Mouse (Mus musculus) neural tube, embryonic 13.5 days (tissue): ENCODE results near the gene Kri1. TPM values are rescaled to one million over a fixed set of nuclear protein-coding genes. Genes with fewer than 3 reads are reported as not detected.

Experiments
- ATAC-seq: fragments of 200-750 bp; cut with Nextera tagmentation; 2 replicates; pipeline ENCODE4 v1.8.0; 2017; ENCODE audit warnings: low read depth, mild to moderate bottlenecking, moderate TSS enrichment, moderate library complexity
- H3K27ac ChIP-seq: fragments of 300-500 bp; sonication (generic); replicated peaks from 2 replicates; pipeline ENCODE4 v1.5.1; 2015; ENCODE audit warnings: moderate library complexity, mild to moderate bottlenecking, inconsistent platforms
- H3K27me3 ChIP-seq: fragments of 300-500 bp; sonication (generic); 2 replicates; pipeline ENCODE4 v1.6.1; 2015; ENCODE audit warnings: mild to moderate bottlenecking, inconsistent platforms
- H3K36me3 ChIP-seq: fragments of 300-500 bp; sonication (generic); 2 replicates; pipeline ENCODE4 v1.6.1; 2015; ENCODE audit warnings: mild to moderate bottlenecking, inconsistent platforms
- H3K4me1 ChIP-seq: fragments of 300-500 bp; sonication (generic); replicated peaks from 2 replicates; pipeline ENCODE4 v1.6.1; 2015; ENCODE audit warnings: inconsistent platforms
- H3K4me2 ChIP-seq: fragments of 300-500 bp; sonication (generic); 2 replicates; pipeline ENCODE4 v1.6.1; 2015; ENCODE audit warnings: inconsistent platforms, mild to moderate bottlenecking, moderate library complexity
- H3K4me3 ChIP-seq: fragments of 300-500 bp; sonication (generic); 2 replicates; pipeline ENCODE4 v1.5.1; 2015; ENCODE audit warnings: mild to moderate bottlenecking, inconsistent platforms
- H3K9ac ChIP-seq: fragments of 300-500 bp; sonication (generic); 2 replicates; pipeline ENCODE4 v1.6.1; 2015; ENCODE audit warnings: moderate library complexity, mild to moderate bottlenecking, inconsistent platforms
- H3K9me3 ChIP-seq: fragments of 300-500 bp; sonication (generic); 2 replicates; pipeline ENCODE4 v1.6.1; 2016; ENCODE audit warnings: inconsistent platforms
- WGBS: fragments of 180-500 bp; shearing (Covaris S2); methylation state at CpG from one replicate; pipeline ENCODE4 v1.1.7; 2015; 5-methylcytosine and 5-hydroxymethylcytosine counted together
- polyA plus RNA-seq: library from polyadenylated mRNA; unstranded; fragments of >200 nt; fragmentation: Nextera tagmentation; extraction: Ambion mirVana; gene quantifications from 2 replicates; pipeline ENCODE4 v1.2.1, GENCODE M21; 2015

The Kri1 gene
- polyA plus RNA-seq, 1 experiment from 2014 or later: 15.1 TPM

DNA sequence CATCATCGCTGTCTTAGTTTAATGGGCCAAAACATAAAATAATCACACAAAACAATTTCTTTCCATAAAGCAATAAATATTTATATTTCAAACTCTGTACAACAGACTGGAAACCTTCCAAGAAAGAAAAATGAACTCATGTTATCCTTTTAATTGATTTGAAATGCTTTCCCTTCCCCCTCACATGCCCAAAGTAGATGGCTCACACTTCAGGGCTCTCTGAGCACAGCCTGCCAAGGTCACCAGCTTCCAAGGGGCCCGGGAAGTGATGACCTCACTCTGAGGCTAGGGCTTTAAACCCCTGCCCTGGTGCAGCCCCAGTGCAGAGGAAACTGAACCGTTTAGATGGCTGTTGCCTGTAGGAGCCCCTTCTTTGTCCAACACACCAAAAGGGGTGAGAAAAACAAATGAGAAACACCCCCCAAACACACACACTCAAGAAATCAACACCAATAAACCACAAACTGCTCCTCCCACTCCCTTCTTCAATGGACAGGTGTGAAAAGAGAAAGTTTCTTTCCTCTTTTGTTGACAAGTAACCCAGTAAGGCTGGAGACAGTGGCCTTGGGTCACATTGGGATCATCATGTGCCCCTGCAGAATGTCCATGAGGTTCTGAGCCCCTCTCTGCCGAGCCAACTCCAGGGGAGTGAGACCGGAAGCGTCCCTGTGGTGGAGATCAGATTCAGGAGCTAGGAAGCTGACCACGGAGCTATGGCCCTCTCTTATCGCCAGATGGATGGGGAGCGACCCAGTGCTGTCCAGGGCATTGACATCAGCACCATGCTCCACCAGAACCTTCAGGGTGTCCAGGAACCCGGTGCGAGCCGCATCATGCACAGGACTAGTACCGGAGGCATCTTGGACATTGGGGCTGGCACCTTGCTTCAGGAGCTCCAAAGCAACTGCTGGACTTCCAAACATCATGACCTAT lies 901 bp upstream of the Kri1 start:
- Histone ChIP-seq H3K27ac (peak overlapping the region; percentile 89), H3K9me3 (no peaks in the 10 kb centered on the region), H3K4me2 (peak overlapping the region; percentile 86), H3K36me3 (peaks cover 18% of the 10 kb centered on the region), H3K4me1 (peaks cover 44% of the 10 kb centered on the region), H3K4me3 (peak overlapping the region; percentile 81), H3K27me3 (no peaks in the 10 kb centered on the region), H3K9ac (peak overlapping the region; percentile 80)
- ATAC-seq: no peak
- WGBS: 79% methylated on average over 13 of the region's 13 CpGs

DNA sequence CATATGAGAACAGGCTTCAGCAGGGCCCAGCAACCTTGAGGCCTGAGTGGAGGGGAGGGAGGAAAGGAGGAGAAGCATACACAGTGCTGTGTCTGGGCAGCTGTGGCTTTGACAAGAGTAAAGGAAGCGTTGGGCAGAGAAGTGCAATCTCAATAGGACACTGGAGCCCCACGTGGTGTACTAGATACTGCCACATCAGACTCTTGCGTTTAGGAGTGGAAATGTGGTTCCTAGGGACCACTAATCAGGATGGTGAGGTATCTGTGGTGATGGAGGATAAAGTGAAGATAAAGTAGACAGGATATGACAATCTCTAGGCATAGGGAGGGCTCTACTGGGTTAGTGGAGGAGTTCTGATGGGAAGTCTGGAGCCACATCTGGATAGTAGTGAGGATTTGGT lies 1.0 kb downstream of the Kri1 start:
- Histone ChIP-seq H3K27ac (peak overlapping the region; percentile 89), H3K27me3 (no peaks in the 10 kb centered on the region)

DNA sequence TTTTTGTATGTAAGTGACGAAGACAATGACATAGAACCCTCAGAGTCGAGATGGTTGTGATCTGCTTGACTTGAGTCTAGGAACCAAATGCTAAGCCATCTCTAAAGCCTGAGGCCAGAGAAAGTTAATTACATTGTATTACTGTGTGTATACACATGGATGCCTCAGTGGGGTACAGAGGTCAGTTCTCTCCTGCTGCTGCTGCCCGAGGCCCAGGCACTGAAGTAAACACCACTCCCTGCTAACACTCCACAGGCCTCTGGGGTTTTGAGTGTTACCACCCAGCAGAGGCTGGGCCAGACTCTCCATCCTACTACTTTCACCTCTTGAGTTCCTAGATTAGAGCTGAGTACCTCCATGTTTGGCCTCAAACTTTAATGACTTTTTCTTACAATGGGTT lies 3.8 kb downstream of the Kri1 start:
- Histone ChIP-seq H3K4me1 (peaks cover 25% of the 10 kb centered on the region), H3K36me3 (peaks cover 58% of the 10 kb centered on the region), H3K9ac (no peak overlapping the region), H3K27me3 (no peaks in the 10 kb centered on the region), H3K9me3 (no peaks in the 10 kb centered on the region), H3K4me2 (no peak overlapping the region), H3K4me3 (no peak overlapping the region), H3K27ac (no peak overlapping the region)
- WGBS: 88% methylated on average over 3 of the region's 3 CpGs
- ATAC-seq: no peak

More for the DNA sequence above, 1.0 kb downstream of the Kri1 start:
- WGBS: 65% methylated on average over 3 of the region's 3 CpGs
- peak overlapping the region; percentile 81 for H3K4me3 ChIP-seq
- no peaks in the 10 kb centered on the region for H3K9me3 ChIP-seq
- H3K4me2 ChIP-seq: peak overlapping the region; percentile 86
- H3K36me3 ChIP-seq: peaks cover 31% of the 10 kb centered on the region
- peaks cover 42% of the 10 kb centered on the region for H3K4me1 ChIP-seq
- ATAC-seq: no peak
- peak overlapping the region; percentile 80 for H3K9ac ChIP-seq

- Histone ChIP-seq H3K27ac (no peak overlapping the region), H3K4me2 (no peak overlapping the region), H3K9ac (no peak overlapping the region), H3K27me3 (no peaks in the 10 kb centered on the region), H3K4me3 (no peak overlapping the region), H3K9me3 (no peaks in the 10 kb centered on the region), H3K4me1 (peaks cover 21% of the 10 kb centered on the region), H3K36me3 (peaks cover 62% of the 10 kb centered on the region)
- WGBS: 90% methylated on average over 5 of the region's 5 CpGs
- ATAC-seq: no peak
These were observed 4.2 kb downstream of the Kri1 start for GRCm38 (mm10) chr9:21283591-21283990.

- H3K4me2 ChIP-seq: no peak overlapping the region
- H3K4me3 ChIP-seq: no peak overlapping the region
- H3K27me3 ChIP-seq: no peaks in the 10 kb centered on the region
- no peak for ATAC-seq
- no peaks in the 10 kb centered on the region for H3K4me1 ChIP-seq
- peaks cover 97% of the 10 kb centered on the region for H3K36me3 ChIP-seq
- no peaks in the 10 kb centered on the region for H3K9me3 ChIP-seq
- H3K9ac ChIP-seq: no peak overlapping the region
- H3K27ac ChIP-seq: no peak overlapping the region
- 94% methylated on average over 5 of the region's 5 CpGs for WGBS
These were observed 10.0 kb downstream of the Kri1 start for GRCm38 (mm10) chr9:21277776-21278175.

DNA sequence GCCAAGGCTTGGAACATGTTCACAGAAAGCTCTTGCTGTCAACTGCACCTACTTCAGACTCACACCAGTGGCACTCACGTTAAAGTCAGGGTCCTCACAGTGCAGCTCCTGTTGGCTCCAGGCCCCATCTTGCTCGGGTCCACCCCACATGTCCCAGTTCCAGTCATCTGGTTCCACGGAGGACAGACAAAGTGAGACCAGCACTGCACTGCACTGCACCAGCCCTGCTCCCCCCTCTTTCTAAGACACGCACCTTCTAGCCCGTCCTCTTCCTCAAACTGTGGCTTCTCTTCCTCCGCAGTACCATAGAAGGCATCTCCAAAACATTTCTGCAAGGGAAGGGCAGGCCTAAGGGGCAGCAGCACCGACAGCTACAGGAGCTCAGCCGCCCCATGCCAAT lies 11.5 kb downstream of the Kri1 start:
- no peak; the same call in 1 of the 2 replicates for ATAC-seq
- no peak overlapping the region for H3K4me2 ChIP-seq
- no peaks in the 10 kb centered on the region for H3K9me3 ChIP-seq
- H3K4me1 ChIP-seq: no peaks in the 10 kb centered on the region
- no peak overlapping the region for H3K4me3 ChIP-seq
- WGBS: 91% methylated on average over 8 of the region's 8 CpGs
- no peak overlapping the region for H3K9ac ChIP-seq
- no peaks in the 10 kb centered on the region for H3K27me3 ChIP-seq
- peaks cover 98% of the 10 kb centered on the region for H3K36me3 ChIP-seq
- H3K27ac ChIP-seq: no peak overlapping the region

DNA sequence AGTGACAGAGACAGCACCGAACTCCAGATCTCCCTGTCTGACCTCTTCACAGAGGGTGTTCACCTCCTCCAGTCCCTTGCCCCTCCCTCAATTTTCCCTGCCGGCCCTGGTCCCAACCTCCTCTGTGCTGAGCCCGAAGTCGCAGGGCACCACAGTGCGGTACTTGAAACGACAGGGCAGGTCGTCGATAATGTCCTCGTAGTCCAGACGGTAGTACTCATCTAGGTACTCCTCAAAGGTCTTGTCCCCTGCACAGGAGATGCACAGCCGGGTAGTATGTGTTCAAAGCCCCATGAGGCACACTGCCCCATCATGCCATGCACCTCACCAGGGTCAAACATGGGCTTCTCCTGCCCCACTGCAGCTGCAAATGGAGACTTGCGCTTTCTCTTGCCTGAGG lies 12.0 kb downstream of the Kri1 start:
- H3K4me1 ChIP-seq: no peaks in the 10 kb centered on the region
- no peaks in the 10 kb centered on the region for H3K9me3 ChIP-seq
- H3K4me2 ChIP-seq: no peak overlapping the region
- no peak overlapping the region for H3K9ac ChIP-seq
- H3K27me3 ChIP-seq: no peaks in the 10 kb centered on the region
- no peak overlapping the region for H3K4me3 ChIP-seq
- no peak for ATAC-seq
- WGBS: 89% methylated on average over 12 of the region's 12 CpGs
- H3K27ac ChIP-seq: no peak overlapping the region
- H3K36me3 ChIP-seq: peaks cover 98% of the 10 kb centered on the region

DNA sequence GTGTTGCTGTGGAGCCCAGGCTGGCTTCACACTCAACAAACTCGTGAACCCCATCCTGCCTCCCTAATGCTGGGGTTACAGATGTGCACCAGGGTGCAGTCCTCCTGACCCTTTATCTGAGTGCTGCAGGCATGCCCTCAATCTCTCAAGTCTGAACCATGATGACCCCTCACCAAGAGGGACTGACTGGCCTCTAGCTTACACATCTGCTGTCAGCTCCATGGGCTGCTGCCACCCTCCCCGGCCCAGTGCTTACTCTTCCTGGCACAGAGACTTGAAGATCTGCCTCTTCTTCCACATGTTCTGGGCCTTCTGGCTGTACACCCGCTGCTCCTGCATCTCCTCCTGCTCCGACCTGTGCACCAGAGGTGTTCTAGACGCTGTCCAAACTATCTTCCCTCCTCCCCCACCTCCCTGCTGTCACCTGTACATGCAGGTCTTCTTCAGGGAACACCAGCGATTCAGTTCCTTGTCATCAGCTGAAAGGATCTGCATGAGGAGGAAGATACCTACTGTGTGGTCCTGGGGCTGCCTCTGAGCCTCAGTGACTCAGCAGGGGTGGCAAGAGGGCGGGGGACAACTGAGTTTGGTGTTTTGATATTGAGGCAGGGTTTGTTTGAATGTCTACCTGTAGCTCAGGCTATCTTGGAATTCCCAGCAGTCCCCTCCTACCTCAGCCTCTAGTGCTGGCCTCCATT lies 12.6 kb downstream of the Kri1 start:
- Histone ChIP-seq H3K36me3 (peaks cover 99% of the 10 kb centered on the region), H3K4me1 (no peaks in the 10 kb centered on the region), H3K9ac (no peak overlapping the region), H3K27ac (no peak overlapping the region), H3K9me3 (no peaks in the 10 kb centered on the region), H3K4me2 (no peak overlapping the region), H3K4me3 (no peak overlapping the region), H3K27me3 (no peaks in the 10 kb centered on the region)
- WGBS: 88% methylated on average over 7 of the region's 7 CpGs
- no peak for ATAC-seq

- peaks cover 98% of the 10 kb centered on the region for H3K36me3 ChIP-seq
- H3K27me3 ChIP-seq: no peaks in the 10 kb centered on the region
- no peak overlapping the region for H3K4me2 ChIP-seq
- ATAC-seq: no peak
- no peaks in the 10 kb centered on the region for H3K9me3 ChIP-seq
- H3K9ac ChIP-seq: no peak overlapping the region
- no peak overlapping the region for H3K27ac ChIP-seq
- H3K4me1 ChIP-seq: no peaks in the 10 kb centered on the region
- 97% methylated on average over 3 of the region's 3 CpGs for WGBS
- no peak overlapping the region for H3K4me3 ChIP-seq
These were observed 13.4 kb downstream of the Kri1 start for GRCm38 (mm10) chr9:21274336-21274735.

GRCm38 (mm10) chr9:21273520-21274228 lies 14.1 kb downstream of the Kri1 start:
- Histone ChIP-seq H3K9me3 (no peaks in the 10 kb centered on the region), H3K4me2 (no peak overlapping the region), H3K27me3 (no peaks in the 10 kb centered on the region), H3K4me3 (no peak overlapping the region), H3K9ac (no peak overlapping the region), H3K36me3 (peaks cover 98% of the 10 kb centered on the region), H3K4me1 (no peaks in the 10 kb centered on the region), H3K27ac (no peak overlapping the region)
- WGBS: 87% methylated on average over 7 of the region's 7 CpGs
- ATAC-seq: no peak

GRCm38 (mm10) chr9:21273094-21273493 lies 14.7 kb downstream of the Kri1 start:
- 88% methylated on average over 8 of the region's 8 CpGs for WGBS

DNA sequence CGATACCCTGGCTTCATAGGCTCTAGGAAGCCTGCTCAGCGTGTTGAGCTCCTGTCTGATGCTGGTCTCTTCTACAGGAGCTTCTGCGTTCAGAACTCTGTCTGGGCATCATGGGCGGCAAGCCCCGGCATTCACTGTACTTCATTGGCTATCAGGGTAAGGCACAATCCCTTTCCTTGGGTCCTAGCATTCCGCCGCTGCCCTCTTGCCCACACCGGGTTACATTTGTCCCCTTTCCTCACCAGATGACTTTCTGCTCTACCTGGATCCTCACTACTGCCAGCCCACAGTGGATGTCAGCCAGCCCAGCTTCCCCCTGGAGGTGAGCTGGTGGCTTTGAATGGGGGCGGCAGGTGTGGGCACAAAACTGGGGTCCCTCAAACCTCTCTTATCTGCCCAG lies 15.4 kb downstream of the Kri1 start:
- Histone ChIP-seq H3K4me2 (no peak overlapping the region), H3K9ac (no peak overlapping the region), H3K4me1 (no peaks in the 10 kb centered on the region; the same call in 1 of the 2 replicates), H3K27me3 (no peaks in the 10 kb centered on the region), H3K9me3 (no peaks in the 10 kb centered on the region), H3K4me3 (no peak overlapping the region), H3K36me3 (peaks cover 96% of the 10 kb centered on the region), H3K27ac (no peak overlapping the region)
- WGBS: 91% methylated on average over 9 of the region's 9 CpGs
- no peak for ATAC-seq

More at GRCm38 (mm10) chr9:21273094-21273493, 14.7 kb downstream of the Kri1 start:
- ATAC-seq: no peak
- no peaks in the 10 kb centered on the region for H3K4me1 ChIP-seq
- H3K9me3 ChIP-seq: no peaks in the 10 kb centered on the region
- no peak overlapping the region for H3K4me3 ChIP-seq
- H3K27me3 ChIP-seq: no peaks in the 10 kb centered on the region
- H3K27ac ChIP-seq: no peak overlapping the region
- H3K36me3 ChIP-seq: peaks cover 98% of the 10 kb centered on the region
- no peak overlapping the region for H3K4me2 ChIP-seq
- no peak overlapping the region for H3K9ac ChIP-seq
